22 mouse cellular contexts compared by ENCODE assay signal in genomic region chr2:33041571-33041970, GRCm38 (mm10).
"Had no signal": no experiment of that assay in that cellular context is flagged by ENCODE, and none has a peak within 500 bp of the region (broad histone marks: within the 10 kb centered on the region; RNA-seq: fewer than 3 reads in every experiment).

No protein-coding gene starts in this region.

- ATAC-seq: intestine, embryonic 16.5 days; liver, postnatal 0 days; midbrain, embryonic 13.5 days; midbrain, embryonic 16.5 days had no signal

- H3K4me3 ChIP-seq: layer of hippocampus, adult 2 months; limb, embryonic 12.5 days; limb, embryonic 15.5 days; lung, embryonic 15.5 days; megakaryocyte, embryonic 14.5 days; midbrain, embryonic 10.5 days; midbrain, embryonic 13.5 days; myocyte; neural tube, embryonic 13.5 days had no signal

- H3K36me3 ChIP-seq: limb, embryonic 12.5 days; limb, embryonic 15.5 days; lung, embryonic 15.5 days; midbrain, embryonic 10.5 days; midbrain, embryonic 13.5 days; neural tube, embryonic 13.5 days had no signal

- DNase-seq: kidney, adult 18-20 months; kidney, postnatal 25 days; layer of hippocampus, postnatal 36 days; left cerebral cortex, postnatal 4 days; liver, postnatal 0 days; retina, postnatal 1 day; thymus, adult 18-20 months; thymus, postnatal 36 days had no signal

- H3K4me1 ChIP-seq: limb, embryonic 12.5 days; limb, embryonic 15.5 days; lung, embryonic 15.5 days; midbrain, embryonic 10.5 days; midbrain, embryonic 13.5 days had no signal

- H3K9me3 ChIP-seq: limb, embryonic 12.5 days; limb, embryonic 15.5 days; lung, embryonic 15.5 days; megakaryocyte, embryonic 14.5 days; midbrain, embryonic 10.5 days; midbrain, embryonic 13.5 days; neural tube, embryonic 13.5 days had no signal

- H3K9ac ChIP-seq: limb, embryonic 12.5 days; limb, embryonic 15.5 days; liver, embryonic 14.5 days; liver, postnatal 0 days; lung, embryonic 15.5 days; midbrain, embryonic 13.5 days; neural tube, embryonic 13.5 days had no signal

- H3K27me3 ChIP-seq: limb, embryonic 12.5 days; limb, embryonic 15.5 days; lung, embryonic 15.5 days; midbrain, embryonic 13.5 days; neural tube, embryonic 13.5 days had no signal

- H3K27ac ChIP-seq: kidney, postnatal 0 days; layer of hippocampus, adult 2 months; limb, embryonic 12.5 days; limb, embryonic 15.5 days; liver, embryonic 14.5 days; lung, embryonic 15.5 days; midbrain, embryonic 10.5 days; midbrain, embryonic 13.5 days; neural tube, embryonic 13.5 days had no signal

- H3K4me2 ChIP-seq: limb, embryonic 12.5 days; limb, embryonic 15.5 days; liver, embryonic 11.5 days; lung, embryonic 15.5 days; midbrain, embryonic 13.5 days; neural tube, embryonic 13.5 days had no signal
